Mouse (Mus musculus) embryonic stem cell, embryonic (primary cell): ENCODE measurements at regions not wholly inside any gene's neighbourhood (a gene's known extent, or its start where the extent isn't known, plus 50 kb on each side); places are given as distances from the start of the nearest gene placed in this dataset.

Experiments
- CTCF ChIA-PET, 4 experiments: fragments of 300-600 bp in 2 of 4; fragments of 350-600 bp in 2 of 4; sonication (Branson Sonifier 250); formaldehyde crosslinking; loops; one replicate each; lab custom pipeline; 2022; ENCODE audit warnings: inconsistent platforms in 2 of 4; lab: Charles Lee
- POLR2A ChIA-PET, 4 experiments: fragments of 300-600 bp in 2 of 4; fragments of 350-600 bp in 2 of 4; sonication (Branson Sonifier 250); formaldehyde crosslinking; loops; one replicate each; lab custom pipeline; 2022; ENCODE audit warnings: antibody characterized with exemption in 4 of 4, inconsistent platforms in 1 of 4; lab: Charles Lee

GRCm38 (mm10) chr10:66433490-66433889, 662.4 kb upstream of the Jmjd1c start:
- CTCF ChIA-PET: interaction anchor here in 2 of 4 experiments (0.6 to 0.7 kb wide), 2 partner anchors 886 to 1288 kb away, joined by 3 read pairs; no protein-coding TSS in a partner anchor
- POLR2A ChIA-PET: no interaction called here

GRCm38 (mm10) chr10:66470684-66471083, 625.2 kb upstream of the Jmjd1c start:
- CTCF ChIA-PET: interaction anchor here in 1 of 4 experiments (0.8 kb wide), 1 partner anchor 337 kb away, joined by 4 read pairs; no protein-coding TSS in a partner anchor

GRCm38 (mm10) chr10:66472038-66472437, 623.9 kb upstream of the Jmjd1c start:
- CTCF ChIA-PET: no interaction called here
- POLR2A ChIA-PET: interaction anchor here in 1 of 4 experiments (0.5 kb wide), 1 partner anchor 298 kb away, joined by 3 read pairs; no protein-coding TSS in a partner anchor

More at GRCm38 (mm10) chr10:66470684-66471083, 625.2 kb upstream of the Jmjd1c start:
- POLR2A ChIA-PET: interaction anchor here in 1 of 4 experiments (0.6 kb wide), 1 partner anchor 440 kb away, joined by 5 read pairs; no protein-coding TSS in a partner anchor

GRCm38 (mm10) chr10:66475187-66475735, 620.7 kb upstream of the Jmjd1c start:
- POLR2A ChIA-PET: no interaction called here
- CTCF ChIA-PET: no interaction called here

GRCm38 (mm10) chr10:66490871-66491270, 605.1 kb upstream of the Jmjd1c start:
- CTCF ChIA-PET: no interaction called here
- POLR2A ChIA-PET: interaction anchor here in 1 of 4 experiments (0.7 to 0.8 kb wide), 2 partner anchors 399 to 1210 kb away, joined by 3 to 14 read pairs; no protein-coding TSS in a partner anchor

- POLR2A ChIA-PET: no interaction called here
- CTCF ChIA-PET: no interaction called here
Measured at GRCm38 (mm10) chr10:66491850-66492249, 604.1 kb upstream of the Jmjd1c start.

GRCm38 (mm10) chr10:66539846-66540245, 556.1 kb upstream of the Jmjd1c start:
- ChIA-PET CTCF (no interaction called here), POLR2A (no interaction called here)

GRCm38 (mm10) chr10:66546656-66547055, 549.3 kb upstream of the Jmjd1c start:
- POLR2A ChIA-PET: no interaction called here
- CTCF ChIA-PET: no interaction called here

GRCm38 (mm10) chr10:66547660-66548059, 548.3 kb upstream of the Jmjd1c start:
- ChIA-PET CTCF (no interaction called here), POLR2A (no interaction called here)

GRCm38 (mm10) chr10:66548073-66548472, 547.9 kb upstream of the Jmjd1c start:
- CTCF ChIA-PET: no interaction called here
- POLR2A ChIA-PET: no interaction called here

- POLR2A ChIA-PET: no interaction called here
Measured at GRCm38 (mm10) chr10:66552919-66553318, 543.0 kb upstream of the Jmjd1c start.

GRCm38 (mm10) chr10:66554259-66554658, 541.7 kb upstream of the Jmjd1c start:
- ChIA-PET CTCF (no interaction called here), POLR2A (no interaction called here)

More at GRCm38 (mm10) chr10:66552919-66553318, 543.0 kb upstream of the Jmjd1c start:
- CTCF ChIA-PET: no interaction called here

- CTCF ChIA-PET: no interaction called here
- POLR2A ChIA-PET: interaction anchor here in 1 of 4 experiments (0.6 kb wide), 1 partner anchor 191 kb away, joined by 3 read pairs; no protein-coding TSS in a partner anchor
Measured at GRCm38 (mm10) chr10:66558097-66558840, 537.7 kb upstream of the Jmjd1c start.

GRCm38 (mm10) chr10:66565374-66565773, 530.6 kb upstream of the Jmjd1c start:
- CTCF ChIA-PET: no interaction called here
- POLR2A ChIA-PET: no interaction called here

GRCm38 (mm10) chr10:66574846-66575535, 520.9 kb upstream of the Jmjd1c start:
- ChIA-PET CTCF (no interaction called here), POLR2A (no interaction called here)

- CTCF ChIA-PET: no interaction called here
- POLR2A ChIA-PET: no interaction called here
Measured at GRCm38 (mm10) chr10:66593001-66593400, 502.9 kb upstream of the Jmjd1c start.

- CTCF ChIA-PET: no interaction called here
Measured at GRCm38 (mm10) chr10:66593506-66593905, 502.4 kb upstream of the Jmjd1c start.

GRCm38 (mm10) chr10:66597952-66598351, 498.0 kb upstream of the Jmjd1c start:
- ChIA-PET POLR2A (no interaction called here), CTCF (interaction anchor here in 1 of 4 experiments (0.6 kb wide), 1 partner anchor 104 kb away, joined by 3 read pairs; no protein-coding TSS in a partner anchor)

More at GRCm38 (mm10) chr10:66593506-66593905, 502.4 kb upstream of the Jmjd1c start:
- POLR2A ChIA-PET: no interaction called here

- ChIA-PET CTCF (no interaction called here), POLR2A (no interaction called here)
Measured at GRCm38 (mm10) chr10:66607141-66607540, 488.8 kb upstream of the Jmjd1c start.

- ChIA-PET CTCF (no interaction called here), POLR2A (no interaction called here)
Measured at GRCm38 (mm10) chr10:66616280-66616679, 479.6 kb upstream of the Jmjd1c start.
